Mouse (Mus musculus): ENCODE results near the gene Pax5.
"Not testable (repeated sequence)": the region's sequence is repeated elsewhere in the genome, so short reads cannot be mapped to it uniquely, and the experiment has no call there.

Pax5 gene

DNA sequence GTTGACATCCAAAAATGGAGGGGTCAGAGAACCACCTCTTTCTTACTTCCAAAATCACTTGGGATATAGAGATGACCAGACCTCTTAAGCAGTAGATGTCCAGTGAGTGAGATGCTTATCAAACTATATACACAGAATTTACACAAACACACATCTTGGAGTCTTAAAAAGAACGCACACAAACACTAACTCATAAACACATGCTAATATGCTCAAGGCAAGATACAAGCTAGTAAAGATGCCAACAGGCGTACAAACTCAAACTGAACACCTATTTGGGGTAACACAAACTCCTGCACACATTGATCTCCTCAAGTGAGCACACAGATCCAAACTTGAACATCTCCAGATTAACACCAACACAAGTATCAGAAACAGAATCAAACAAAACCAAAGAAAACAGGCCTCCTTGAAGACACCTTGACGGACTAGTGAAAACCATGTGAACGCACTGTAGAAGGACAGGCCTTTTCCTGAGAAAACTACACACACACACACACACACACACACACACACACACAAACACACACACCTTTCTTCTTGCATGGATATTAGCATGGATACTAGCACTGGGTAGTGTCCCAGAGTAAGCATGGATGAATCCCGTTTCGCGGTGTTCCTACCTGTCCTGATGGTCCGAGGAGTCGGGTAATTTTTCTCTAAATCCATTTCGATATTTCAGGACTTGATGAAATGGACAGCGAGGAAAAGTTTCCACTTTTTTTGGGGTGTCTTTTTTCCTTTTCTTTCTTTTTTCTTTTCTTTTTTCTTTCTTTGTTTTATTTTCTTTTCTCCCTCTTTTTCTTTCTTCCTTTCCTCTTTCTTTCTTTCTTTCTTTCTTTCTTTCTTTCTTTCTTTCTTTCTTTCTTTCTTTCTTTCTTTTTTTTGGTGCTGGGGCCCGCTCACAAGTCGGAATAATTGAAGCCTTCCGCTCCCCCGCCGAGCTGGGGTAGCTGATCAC, at the start of gene Pax5:
Gene Pax5, minus strand, starts transcription at position 748 of the 961 bp plus-strand sequence.
- in situ Hi-C loops (cut with MboI, MseI): no loop called here

DNA sequence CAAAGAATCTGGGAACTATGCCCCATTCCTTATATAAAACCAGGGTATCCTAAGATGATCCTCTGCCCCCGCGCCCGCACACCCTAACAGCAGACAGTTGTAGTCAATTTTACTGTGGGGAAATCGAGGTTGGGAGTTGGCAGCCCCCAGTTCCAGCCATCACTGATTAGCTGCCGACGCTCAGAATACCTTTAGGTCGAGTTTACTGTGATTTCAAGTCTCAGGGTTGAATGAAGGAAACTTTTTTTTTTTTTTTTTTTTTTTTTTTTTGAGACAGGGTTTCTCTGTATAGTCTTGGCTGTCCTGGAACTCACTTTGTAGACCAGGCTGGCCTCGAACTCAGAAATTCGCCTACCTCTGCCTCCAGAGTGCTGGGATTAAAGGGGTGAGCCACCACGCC, 46.8 kb upstream of the Pax5 start:
- in situ Hi-C loops (cut with MboI, MseI): not testable (repeated sequence)

DNA sequence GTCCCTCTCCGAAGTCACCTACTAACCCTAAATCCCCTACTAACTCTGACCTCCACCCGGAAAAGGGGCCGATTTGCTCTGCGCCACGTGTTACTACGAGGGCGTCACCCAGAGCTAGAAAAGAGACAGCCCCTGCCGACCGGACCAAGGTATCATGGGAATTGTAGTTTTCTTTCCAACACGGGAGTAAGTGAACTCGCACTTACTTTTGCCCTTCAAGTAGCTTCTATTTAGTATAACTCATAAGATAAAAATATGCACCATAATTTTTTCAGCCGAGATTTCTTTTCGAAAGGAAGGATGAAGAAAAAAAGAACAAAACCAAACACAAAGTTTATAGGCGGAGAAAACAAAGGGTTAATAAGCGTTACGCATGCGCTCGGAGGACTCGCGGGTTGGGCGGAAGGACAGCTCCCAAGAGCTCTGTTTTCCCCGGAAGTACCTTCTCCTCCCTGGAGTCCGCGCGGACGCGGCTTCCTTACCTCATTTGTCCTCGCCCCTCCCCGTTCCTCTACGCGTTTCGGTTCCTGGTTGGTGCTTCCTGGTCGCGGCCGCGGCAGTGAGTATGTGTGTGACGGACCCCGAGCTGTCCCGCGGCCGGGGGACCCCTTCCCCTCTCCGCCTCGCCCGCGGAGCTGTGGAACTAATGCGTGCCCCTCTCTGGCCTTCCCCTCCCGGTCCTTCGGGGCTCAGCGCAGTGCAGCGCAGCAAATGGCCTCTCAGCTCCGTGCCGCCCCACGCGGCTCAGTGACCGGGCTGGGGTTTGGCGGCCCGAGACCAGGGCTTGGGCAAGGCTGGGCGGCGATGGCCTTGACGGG, 46.1 kb upstream of the Pax5 start:
- in situ Hi-C loops (cut with MboI, MseI): no loop called here

DNA sequence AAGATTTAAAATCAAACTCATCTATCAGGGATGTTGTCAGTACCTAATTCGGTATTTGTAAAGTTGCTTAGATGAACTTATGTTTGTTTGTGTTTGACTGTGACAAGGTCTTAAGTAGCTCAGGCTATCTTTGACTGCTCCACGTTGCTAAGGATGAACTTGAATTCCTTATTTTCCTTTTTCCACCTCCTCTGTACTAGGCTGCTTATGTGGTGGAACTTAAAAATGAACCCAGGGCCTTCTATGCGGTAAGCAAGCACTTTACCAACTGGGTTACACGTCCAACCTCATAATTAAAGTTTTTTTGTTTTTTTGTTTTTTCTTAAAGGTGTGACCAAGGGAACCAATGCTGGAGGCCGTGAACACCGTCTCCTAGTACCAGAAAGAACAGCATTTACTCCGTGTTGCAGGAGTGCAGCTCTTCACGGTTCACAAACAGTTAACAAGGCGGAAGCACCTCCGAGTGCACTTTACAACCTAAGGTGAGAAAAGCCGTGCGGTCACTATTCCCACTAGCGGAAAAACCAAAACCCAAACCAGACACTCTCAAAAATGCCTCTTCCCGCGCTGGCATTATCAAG, 45.4 kb upstream of the Pax5 start, which contains the start of gene Zcchc7:
Gene Zcchc7, plus strand, starts transcription at position 325 of the 581 bp plus-strand sequence.
- in situ Hi-C loops (cut with MboI, MseI): no loop called here

DNA sequence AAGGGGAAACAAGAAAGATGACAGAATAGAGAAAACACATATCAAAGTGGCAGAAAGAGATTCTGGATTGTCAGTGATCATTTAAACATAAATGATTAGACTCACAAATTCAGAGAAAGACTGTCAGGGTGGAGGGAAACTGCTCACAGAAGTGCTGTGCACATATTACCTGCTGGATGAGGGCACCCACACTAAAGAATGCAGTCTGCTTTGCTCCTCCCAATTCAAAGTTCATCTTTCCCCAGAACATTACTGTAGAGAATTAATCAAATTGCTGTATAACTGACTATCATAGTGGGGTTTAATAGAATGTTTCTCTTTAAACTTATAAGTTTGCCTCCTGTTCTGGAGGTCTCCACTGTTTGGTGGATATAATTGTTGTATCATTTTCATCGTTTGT, 30.2 kb upstream of the Pax5 start:
- in situ Hi-C loops (cut with MboI, MseI): no loop called here

DNA sequence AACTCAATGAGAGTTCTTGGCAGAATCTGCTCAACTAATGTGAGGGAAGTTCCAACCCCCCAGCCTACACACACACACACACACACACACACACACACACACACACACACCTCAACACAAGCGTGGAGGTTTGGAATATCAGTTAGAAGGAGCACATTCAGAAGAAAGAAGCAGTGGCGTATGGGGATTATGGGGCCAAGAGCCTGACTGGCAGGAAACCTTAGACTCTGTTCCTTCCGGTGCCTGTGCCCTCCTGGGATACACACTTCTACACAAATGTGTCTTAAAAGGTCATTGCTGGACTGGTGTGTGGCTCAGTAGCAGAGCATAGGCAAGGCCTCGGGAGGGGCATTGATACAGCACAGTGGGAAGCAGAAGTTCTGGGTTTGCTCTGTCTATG, 10.9 kb upstream of the Pax5 start:
- in situ Hi-C loops (cut with MboI, MseI): no loop called here

DNA sequence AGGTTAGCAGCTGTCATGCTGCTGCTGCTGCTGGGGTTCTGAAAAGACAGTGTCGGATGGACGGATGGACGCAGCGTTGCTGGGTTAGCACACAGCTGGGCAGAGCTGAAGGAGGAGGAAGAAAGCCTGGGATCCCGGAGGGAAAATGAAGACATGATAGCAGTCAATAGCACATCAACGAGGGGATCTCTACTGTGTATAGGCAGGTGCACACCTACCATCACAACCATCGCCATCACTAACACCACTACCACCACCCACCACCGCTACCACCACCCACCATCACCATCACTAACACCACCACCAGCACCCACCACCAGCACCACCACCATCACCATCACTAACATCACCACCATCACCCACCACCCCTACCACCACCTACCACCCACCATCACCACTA, 9.8 kb upstream of the Pax5 start:
- in situ Hi-C loops (cut with MboI, MseI): no loop called here

DNA sequence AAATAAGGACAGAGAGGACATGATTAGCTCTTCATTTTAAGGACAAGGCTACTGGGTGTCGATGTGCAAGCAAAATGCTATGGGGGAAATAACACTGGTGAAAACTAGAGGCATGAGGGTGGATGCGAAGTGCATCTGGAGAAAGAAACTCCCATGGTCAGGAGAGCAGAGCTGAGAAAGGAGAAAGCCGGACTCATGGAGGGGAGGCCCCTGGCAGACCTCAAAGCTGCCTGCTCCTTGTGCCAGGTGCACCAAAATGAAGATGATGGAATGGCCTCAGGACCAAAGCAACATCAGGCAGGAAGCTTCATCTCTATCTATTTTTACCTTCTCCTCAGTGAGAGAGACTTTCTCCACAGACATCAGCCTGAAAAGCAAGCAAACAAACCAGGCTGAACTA, 7.4 kb upstream of the Pax5 start:
- in situ Hi-C loops (cut with MboI, MseI): no loop called here

DNA sequence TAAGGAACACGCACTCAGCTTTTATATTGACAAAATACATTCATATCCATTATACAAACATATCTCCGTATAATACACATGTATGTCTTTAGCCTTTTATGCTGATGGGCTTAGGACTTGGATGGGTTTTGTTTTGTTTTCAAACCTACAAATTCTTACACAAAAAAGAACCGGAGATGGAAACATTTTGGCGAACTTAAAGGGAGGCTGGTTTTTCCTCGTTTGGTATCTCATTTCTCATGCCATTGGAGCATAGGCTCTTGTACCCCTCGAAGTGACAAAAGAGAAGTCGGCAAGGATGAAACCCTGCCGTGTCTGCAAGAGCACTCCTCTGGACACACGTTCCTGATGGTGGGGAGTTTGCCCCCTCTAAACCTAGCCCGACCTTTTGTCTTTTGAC, 6.1 kb upstream of the Pax5 start:
- in situ Hi-C loops (cut with MboI, MseI): no loop called here

DNA sequence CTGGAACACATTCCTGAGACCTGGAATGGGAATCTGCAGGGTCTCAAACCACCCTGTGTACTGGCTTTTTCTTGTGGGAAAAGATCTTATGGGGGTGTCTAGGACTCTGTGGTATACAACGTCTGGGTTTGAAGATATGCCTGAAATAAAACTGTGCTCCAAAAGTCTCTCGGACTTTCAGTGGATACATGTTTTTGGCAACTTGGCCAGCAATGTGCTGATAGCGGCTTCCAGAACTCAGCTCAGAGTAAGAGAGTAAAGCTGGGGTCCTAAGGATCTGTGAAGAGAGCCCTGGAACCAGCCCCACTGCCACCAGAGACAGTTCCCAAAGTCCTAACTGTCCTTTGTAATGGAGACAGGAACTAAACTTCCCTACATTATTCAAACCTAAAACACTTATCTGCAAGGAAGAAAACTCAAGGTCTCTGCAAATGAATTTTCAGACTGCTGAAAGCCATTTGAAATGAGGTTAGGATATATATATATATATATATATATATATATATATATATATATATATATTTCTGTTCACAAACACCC, 5.4 kb upstream of the Pax5 start:
- in situ Hi-C loops (cut with MboI, MseI): no loop called here

DNA sequence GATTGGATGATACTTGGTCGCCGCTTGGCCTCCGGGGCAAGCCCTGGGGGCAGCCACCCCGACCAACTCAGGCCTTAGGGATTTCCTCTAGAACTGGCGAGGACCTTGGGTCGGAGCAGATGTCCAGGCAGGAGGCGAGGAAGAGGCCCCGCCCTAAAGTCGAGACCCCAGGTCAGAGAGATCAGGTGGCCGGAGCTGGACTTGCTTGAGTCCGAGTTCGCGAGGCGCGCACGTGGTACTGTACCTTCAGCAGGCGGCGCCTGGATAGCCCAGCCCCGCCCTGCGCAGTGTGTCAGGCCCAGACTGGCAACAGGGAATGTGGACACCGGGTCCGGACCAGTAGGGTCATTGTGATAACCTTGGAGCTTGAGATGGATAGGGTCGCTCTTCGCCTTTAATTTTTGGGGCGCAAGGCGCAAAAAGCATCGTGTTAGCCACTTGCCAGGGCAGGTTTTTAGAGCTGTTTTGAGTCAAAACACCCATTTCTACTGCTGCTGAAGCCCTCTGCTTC, 3.9 kb upstream of the Pax5 start:
- in situ Hi-C loops (cut with MboI, MseI): no loop called here

DNA sequence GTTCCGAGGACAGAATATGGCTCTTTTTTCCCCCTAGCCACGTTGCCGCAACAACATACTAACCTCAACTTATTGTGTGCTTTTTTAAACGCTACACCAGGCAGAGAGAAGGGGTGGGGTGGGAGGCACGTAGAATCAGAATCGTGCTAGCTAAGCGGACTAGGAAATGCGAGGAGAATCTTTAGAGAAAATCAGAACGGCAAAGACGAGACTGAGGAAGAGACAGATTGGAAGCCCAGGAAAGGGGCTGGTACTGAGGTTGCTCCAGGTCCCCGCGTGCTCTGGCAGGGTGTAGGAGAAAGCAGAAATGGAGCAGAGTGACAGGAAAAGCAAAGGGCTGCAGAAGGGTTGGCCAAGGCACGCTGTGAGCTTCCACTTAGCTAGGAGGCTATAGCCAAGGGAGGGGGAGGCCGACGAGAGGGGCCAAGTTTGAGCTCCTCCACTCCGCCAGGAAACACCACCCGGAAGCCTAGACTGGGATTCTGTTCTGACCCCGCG, 3.3 kb upstream of the Pax5 start:
- in situ Hi-C loops (cut with MboI, MseI): no loop called here

DNA sequence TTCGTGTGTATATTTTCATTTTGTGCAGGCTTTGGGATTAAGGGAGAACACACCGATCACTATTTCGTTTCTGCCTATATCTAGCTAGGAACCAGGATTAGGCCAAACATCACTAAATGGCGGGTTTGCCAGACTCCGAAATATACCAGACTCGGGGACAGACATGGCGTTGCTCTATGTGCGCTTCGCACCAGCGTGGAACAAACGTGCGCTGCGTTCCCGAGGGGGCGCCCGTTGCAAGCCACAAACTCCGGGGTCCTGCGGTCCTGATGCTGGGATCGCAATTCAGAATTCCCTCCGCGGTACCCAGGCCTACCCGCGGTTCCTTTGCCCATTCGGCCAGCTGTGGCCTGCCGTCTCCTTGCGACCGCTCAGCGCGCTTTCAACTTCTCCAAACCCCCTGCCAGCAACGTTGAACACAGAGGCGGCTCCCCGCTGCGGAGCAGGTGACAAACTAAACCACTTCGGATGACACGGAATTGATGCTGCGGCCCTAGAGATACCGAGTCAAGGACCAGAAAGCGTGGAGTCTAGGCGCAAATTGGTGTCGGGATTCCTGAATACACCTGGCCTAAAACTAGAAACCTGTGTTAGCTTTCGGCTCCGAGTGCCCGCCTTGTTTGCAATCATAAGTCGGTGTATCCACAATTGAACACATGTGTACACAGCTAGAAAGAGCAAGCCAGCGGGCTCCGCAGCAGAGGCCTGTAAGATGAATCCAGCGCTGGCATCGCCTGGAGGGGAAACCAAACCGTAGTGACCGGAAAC, 2.7 kb upstream of the Pax5 start:
- in situ Hi-C loops (cut with MboI, MseI): no loop called here

DNA sequence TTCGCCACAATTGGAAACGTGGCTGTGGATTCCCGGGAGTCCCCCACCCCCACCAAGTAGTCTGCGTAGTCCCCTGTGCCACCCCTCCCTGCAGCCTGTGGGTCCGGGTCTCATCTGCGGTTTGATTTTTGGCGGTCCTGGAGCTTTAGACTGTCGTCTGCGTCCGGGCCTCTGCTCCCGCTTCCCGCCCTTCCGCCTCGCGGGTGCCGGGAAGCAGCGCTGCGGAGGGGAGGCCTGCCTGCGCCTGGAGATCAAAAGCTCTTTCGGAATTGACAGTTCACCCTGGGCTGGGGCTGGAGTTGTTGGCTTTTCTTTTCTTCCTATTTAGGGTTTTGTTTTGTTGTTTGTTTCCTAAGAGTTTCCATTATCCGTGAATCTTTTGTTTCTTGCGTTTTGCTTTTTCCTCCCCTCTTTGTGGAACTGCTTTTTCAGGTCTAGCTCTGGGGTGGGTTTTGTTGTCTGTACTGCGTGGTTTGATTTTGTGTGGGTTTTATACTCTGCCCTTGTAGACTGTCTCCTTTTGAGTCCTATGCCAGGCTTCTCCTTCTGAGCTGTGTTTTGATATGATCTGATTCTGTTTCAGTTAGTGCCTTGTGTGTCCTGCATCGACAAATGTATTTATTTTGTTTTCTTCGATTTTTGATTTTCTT, 1.9 kb upstream of the Pax5 start:
- in situ Hi-C loops (cut with MboI, MseI): no loop called here

DNA sequence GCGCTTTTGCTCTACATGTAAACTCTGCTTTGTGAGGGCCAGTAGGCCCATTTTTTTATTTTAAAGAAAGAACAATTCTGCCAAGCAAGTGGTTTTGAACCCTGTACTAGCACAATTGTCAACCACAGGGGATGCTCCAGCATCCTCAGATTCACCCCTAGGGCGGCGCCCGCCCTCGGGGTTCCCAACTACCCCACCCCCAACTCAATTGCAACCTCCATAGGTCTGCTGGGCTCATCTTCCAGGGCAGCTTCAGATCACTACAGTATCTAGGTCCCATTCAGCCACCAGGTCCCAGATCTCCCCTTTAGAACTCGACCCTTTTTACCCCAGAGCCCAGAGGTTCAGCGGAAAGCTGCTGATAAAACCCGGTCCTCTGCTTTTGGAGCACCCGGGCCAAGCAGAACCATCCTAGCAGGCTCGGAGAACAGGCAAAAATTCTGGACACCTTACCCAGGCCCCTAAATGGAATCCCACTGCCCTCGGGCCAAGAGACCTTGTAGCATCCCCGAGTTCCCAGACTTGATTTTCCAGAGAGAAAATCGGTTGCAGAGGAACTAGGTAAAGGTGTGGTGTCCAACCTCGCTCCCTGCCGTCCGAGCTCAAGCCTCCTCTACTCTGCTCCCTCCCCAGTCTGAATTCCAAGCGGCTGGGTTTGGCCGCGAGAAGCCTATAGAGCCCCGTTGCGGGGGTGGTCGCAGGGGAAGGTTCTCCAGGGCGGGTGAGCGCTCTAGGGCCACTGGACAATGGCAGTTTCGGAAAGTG, 1.0 kb upstream of the Pax5 start:
- in situ Hi-C loops (cut with MboI, MseI): no loop called here

DNA sequence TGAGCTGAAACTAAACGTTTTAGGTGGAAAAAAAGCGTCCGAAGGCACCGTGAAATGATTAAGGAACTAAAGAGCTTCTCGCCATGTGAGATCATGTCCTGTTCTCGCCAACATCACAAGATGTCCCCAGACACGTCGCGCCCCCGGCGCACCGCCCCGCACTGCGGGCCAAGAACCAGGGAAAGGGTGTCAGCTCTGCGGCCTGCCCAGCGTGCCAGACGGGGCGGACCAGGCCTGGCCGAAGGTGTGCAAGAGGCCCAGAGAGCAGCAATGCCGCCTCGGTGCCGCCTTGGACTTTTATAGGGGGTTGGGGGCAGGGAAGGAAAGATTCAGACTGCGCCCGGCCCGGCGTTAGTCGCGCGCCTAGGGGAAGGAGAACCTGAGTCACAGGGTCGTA, 412 bp upstream of the Pax5 start:
- in situ Hi-C loops (cut with MboI, MseI): no loop called here

DNA sequence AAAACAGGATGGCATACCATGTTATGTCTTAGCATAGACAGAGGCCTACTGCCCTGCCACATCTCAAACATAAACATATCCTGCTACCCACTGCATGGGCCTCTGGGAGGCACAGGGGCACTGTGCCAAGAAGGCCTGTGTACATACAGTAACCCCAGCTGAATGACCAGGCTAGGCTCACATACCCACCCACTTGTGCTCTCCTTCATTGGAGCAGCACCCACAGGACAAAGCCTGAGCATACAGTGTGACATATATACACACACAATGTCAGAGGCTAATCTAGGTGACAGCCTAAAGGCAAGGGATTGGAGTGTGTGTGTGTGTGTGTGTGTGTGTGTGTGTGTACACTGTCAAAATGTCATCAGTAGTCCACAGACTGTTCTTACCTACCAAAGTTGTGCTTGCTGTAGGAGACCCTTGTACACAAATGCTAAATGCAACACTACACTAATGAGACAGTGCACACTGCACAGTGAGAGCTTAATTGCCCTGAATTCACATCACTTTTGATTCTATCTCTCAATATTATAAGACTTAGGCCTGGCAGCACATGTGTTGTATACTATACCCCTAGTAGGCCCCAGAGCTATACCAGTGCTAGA, 1.1 kb downstream of the Pax5 start:
- in situ Hi-C loops (cut with MboI, MseI): no loop called here

DNA sequence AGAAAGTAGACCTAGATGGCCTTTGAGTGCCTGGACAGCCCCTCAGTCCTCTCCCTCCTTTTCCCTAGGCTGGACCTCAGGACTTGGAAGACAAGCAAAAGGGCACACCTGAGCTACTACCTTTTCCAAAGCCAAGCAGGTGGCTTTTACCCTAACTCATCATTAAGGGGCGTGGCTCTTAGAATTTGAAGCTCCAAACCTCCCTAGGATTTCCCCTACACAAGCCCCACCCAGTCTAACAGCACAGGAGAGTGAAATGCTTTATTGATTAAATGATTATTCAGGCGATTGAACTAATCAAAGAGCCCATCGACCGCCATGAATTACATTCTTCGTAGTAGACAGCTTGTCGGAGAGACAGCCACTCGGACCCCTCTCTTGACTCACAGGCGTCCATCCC, 2.0 kb downstream of the Pax5 start:
- in situ Hi-C loops (cut with MboI, MseI): no loop called here

DNA sequence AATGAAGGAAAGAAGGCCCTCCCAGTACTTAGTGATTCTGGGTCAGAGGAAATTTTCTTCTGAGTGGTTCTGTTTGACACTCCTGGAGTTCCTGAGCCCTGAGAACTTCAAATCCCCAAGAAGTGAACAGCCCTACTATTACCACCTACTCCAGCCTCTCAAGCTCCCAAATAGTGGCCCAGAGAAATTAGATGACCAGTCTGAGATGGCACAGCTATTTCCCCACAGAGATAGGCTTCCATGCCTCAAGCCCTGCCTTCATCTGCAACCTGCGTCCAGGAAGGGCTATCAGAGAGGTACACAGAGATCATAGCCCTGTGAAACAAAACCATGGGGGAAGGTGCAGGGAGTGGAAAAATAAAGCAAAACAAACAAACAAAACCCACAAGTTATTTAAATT, 3.4 kb downstream of the Pax5 start:
- in situ Hi-C loops (cut with MboI, MseI): no loop called here

All from T-helper 1 cell (primary cell).